Mouse (Mus musculus) hindbrain, embryonic 11.5 days (tissue): ENCODE measurements around the gene Bdnf. TPM values are rescaled to one million over a fixed set of nuclear protein-coding genes. Genes with fewer than 3 reads are reported as not detected.
A peak's percentile ranks its signal among the peaks of the same experiment; 100 is the strongest.

Experiments used
- ATAC-seq: fragments of 200-750 bp; cut with Nextera tagmentation; 2 replicates; pipeline ENCODE4 v1.8.0; 2017; ENCODE audit warnings: mild to moderate bottlenecking, moderate TSS enrichment, moderate library complexity; ENCODE audit not compliant: low FRiP score
- DNase-seq: peaks from one replicate; pipeline ENCODE4 v3.0.0-alpha.2; 2015; ENCODE audit warnings: low spot score
- H3K27ac ChIP-seq: fragments of 300-500 bp; sonication (generic); 2 replicates; pipeline ENCODE4 v1.5.1; 2014; ENCODE audit warnings: mild to moderate bottlenecking, low read depth, low read length
- H3K27me3 ChIP-seq: fragments of 300-500 bp; sonication (generic); 2 replicates; pipeline ENCODE4 v1.6.1; 2014; ENCODE audit warnings: mild to moderate bottlenecking, low read length, moderate library complexity, mixed read lengths; ENCODE audit not compliant: control insufficient read depth, insufficient read depth
- H3K36me3 ChIP-seq: fragments of 300-500 bp; sonication (generic); 2 replicates; pipeline ENCODE4 v1.6.1; 2014; ENCODE audit warnings: mild to moderate bottlenecking, low read length, moderate library complexity, mixed read lengths; ENCODE audit not compliant: control insufficient read depth, insufficient read depth
- H3K4me1 ChIP-seq: fragments of 300-500 bp; sonication (generic); replicated peaks from 2 replicates; pipeline ENCODE4 v1.6.1; 2014; ENCODE audit warnings: low read length, mixed read lengths; ENCODE audit not compliant: control insufficient read depth, insufficient read depth
- H3K4me2 ChIP-seq: fragments of 300-500 bp; sonication (generic); replicated peaks from 2 replicates; pipeline ENCODE4 v1.6.1; 2014; ENCODE audit warnings: mild to moderate bottlenecking, low read depth, low read length
- H3K4me3 ChIP-seq: fragments of 300-500 bp; sonication (generic); 2 replicates; pipeline ENCODE4 v1.5.1; 2014; ENCODE audit warnings: low read depth, low read length
- H3K9ac ChIP-seq: fragments of 300-500 bp; sonication (generic); 2 replicates; pipeline ENCODE4 v1.6.1; 2014; ENCODE audit warnings: low read depth, low read length
- H3K9me3 ChIP-seq: fragments of 300-500 bp; sonication (generic); 2 replicates; pipeline ENCODE4 v1.6.1; 2016; ENCODE audit warnings: low read length; ENCODE audit not compliant: control insufficient read depth
- WGBS: fragments of 180-500 bp; shearing (Covaris S2); extraction: QIAGEN DNeasy Blood & Tissue Kit; methylation state at CpG from one replicate; pipeline ENCODE4 v1.1.7; 2014; 5-methylcytosine and 5-hydroxymethylcytosine counted together
- polyA plus RNA-seq: library from polyadenylated mRNA; unstranded; fragments of >200 nt; fragmentation: Nextera tagmentation; extraction: Ambion mirVana; gene quantifications from 2 replicates; pipeline ENCODE4 v1.2.1, GENCODE M21; 2014

Gene Bdnf
- polyA plus RNA-seq, 1 experiment from 2014 or later = 3.0 TPM

DNA sequence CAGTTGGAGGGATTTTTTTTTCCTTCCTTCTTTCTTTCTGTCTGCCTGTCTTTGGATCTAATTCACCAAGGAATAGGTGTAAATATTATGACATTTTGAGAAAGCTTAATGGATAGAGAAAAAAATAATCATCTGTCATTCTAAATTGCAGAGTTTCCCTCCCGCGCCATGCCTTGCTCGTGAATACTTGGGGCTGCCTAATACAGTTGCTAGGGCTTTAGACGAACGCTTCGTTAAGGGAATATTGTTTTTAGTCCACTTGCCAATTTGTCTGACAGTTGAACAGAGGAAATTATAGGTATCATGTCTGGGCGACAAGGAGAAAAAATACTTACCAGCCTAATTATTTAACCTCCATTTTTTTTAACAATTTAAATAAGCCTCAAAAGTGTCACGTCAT is 4.0 kb downstream of the Bdnf start:
- Histone ChIP-seq H3K27me3 (peaks cover 35% of the 10 kb centered on the region), H3K27ac (peak overlapping the region; percentile 85; the same call in 1 of the 2 replicates)
- DNase-seq = no peak

DNA sequence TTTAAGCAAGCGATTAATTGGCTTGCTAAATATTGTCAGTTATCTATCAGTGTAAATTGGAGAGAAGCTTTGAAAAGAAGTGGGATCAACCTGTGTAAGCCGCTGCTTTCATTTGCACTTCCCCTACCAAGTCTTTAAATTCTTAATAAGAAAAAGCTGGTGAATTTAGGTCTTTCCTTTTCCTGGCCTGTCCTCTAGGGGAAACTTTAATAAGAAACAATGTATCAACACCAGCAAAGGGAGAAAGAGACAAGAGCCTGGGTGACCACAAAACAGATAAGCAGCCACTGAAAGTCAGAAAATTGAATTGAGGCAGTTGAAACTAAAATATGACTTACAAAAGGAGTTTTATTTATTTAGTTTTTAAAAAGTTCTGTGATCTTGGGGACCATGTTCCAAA is 4.9 kb downstream of the Bdnf start:
- WGBS = 74% methylated on average over 2 of the region's 2 CpGs
- no peaks in the 10 kb centered on the region for H3K9me3 ChIP-seq
- no peak overlapping the region for H3K4me3 ChIP-seq
- no peak overlapping the region for H3K4me2 ChIP-seq
- ATAC-seq = no peak
- peaks cover 26% of the 10 kb centered on the region for H3K27me3 ChIP-seq
- no peaks in the 10 kb centered on the region for H3K4me1 ChIP-seq
- no peaks in the 10 kb centered on the region for H3K36me3 ChIP-seq
- H3K9ac ChIP-seq = no peak overlapping the region
- no peak overlapping the region for H3K27ac ChIP-seq
- no peak for DNase-seq

More for the DNA sequence above, 4.0 kb downstream of the Bdnf start:
- no peak for ATAC-seq
- Histone ChIP-seq H3K4me1 (no peaks in the 10 kb centered on the region; the same call in 1 of the 2 replicates), H3K9ac (peak overlapping the region; percentile 73), H3K9me3 (no peaks in the 10 kb centered on the region), H3K36me3 (no peaks in the 10 kb centered on the region), H3K4me3 (peak overlapping the region; percentile 62), H3K4me2 (peak overlapping the region; percentile 91)
- 2% methylated on average over 8 of the region's 8 CpGs for WGBS

DNA sequence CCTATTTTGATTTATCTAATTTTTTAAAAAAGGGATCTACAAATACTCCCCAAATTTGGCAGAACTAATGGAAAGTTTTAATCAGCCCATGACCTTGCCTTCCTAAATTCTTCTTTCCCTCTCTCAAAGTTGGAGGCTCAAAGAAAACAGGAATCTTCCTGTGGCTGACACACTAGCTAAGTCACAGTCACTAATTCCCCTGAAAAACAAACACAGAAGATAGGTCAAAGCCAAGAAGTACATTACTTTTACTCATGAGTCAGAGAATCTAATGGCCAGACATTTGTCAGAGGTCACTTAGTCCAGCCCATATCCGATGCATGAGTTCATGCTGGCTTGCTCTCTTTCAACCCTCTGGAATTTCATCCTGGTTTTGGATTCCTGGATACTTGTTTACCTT is 6.6 kb downstream of the Bdnf start:
- no peak overlapping the region for H3K27ac ChIP-seq
- 81% methylated on average over 1 of the region's 1 CpGs for WGBS
- H3K9ac ChIP-seq = no peak overlapping the region

DNA sequence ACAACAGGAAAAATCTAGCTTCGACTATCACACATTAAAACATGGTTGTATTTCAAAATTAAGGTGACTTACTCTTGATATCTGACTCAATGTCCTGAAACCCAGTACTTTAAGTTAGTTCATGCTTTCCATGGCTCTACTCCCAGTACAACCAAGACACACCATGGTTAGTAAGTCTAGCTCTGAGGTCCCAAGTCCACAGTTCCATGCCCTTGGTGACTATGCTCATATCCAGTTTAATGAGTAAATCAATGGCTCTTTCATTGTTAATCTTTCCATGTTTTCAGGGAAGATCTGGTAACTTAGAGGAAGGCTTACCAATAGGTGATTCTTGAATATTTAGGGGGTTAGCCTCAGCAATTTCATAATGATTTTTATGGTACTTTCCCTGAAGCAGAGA is 14.2 kb downstream of the Bdnf start:
- H3K4me1 ChIP-seq = no peaks in the 10 kb centered on the region
- no peak for ATAC-seq
- 76% methylated on average over 1 of the region's 1 CpGs for whole genome bisulfite sequencing
- H3K4me3 ChIP-seq = no peak overlapping the region
- no peak overlapping the region for H3K27ac ChIP-seq
- H3K9ac ChIP-seq = no peak overlapping the region
- no peaks in the 10 kb centered on the region for H3K36me3 ChIP-seq
- no peak for DNase-seq
- no peaks in the 10 kb centered on the region for H3K9me3 ChIP-seq
- H3K4me2 ChIP-seq = no peak overlapping the region
- no peaks in the 10 kb centered on the region for H3K27me3 ChIP-seq

More for the DNA sequence above, 6.6 kb downstream of the Bdnf start:
- peaks cover 10% of the 10 kb centered on the region for H3K27me3 ChIP-seq
- H3K4me2 ChIP-seq = no peak overlapping the region
- no peaks in the 10 kb centered on the region for H3K4me1 ChIP-seq
- DNase-seq (no peak), ATAC-seq (no peak)
- no peaks in the 10 kb centered on the region for H3K9me3 ChIP-seq
- H3K36me3 ChIP-seq = no peaks in the 10 kb centered on the region
- H3K4me3 ChIP-seq = no peak overlapping the region

DNA sequence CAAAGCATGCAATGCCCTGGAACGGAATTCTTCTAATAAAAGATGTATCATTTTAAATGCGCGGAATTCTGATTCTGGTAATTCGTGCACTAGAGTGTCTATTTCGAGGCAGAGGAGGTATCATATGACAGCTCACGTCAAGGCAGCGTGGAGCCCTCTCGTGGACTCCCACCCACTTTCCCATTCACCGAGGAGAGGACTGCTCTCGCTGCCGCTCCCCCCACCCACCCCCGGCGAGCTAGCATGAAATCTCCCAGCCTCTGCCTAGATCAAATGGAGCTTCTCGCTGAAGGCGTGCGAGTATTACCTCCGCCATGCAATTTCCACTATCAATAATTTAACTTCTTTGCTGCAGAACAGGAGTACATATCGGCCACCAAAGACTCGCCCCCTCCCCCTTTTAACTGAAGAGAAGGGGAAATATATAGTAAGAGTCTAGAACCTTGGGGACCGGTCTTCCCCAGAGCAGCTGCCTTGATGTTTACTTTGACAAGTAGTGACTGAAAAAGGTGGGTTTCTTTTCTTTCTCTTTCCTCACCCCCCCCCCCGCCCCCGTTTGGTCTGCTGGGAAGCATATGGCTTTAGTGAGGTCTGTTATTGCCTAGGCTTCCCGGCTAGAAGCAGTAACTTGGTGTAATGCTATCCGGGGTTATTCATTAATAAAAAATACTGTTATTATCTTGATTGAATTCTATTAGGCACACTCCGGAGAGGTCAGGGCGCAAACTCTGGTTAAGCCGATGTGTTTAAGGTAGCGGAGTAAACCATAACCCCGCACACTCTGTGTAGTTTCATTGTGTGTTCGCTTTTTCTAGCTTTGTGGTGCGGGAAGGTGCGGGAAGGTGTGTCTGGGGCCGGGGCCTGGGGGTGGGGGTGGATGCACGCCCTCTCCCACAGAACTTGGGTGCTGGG is 18.0 kb downstream of the Bdnf start:
- DNase-seq (peak; percentile 39), ATAC-seq (peak; percentile 17; the same call in 1 of the 2 replicates)
- Histone ChIP-seq H3K4me1 (0 out of 2 replicates have a peak, but pooled peaks cover 4% of the 10 kb centered on the region), H3K4me2 (peak overlapping the region; percentile 69), H3K27me3 (no peaks in the 10 kb centered on the region; the same call in 1 of the 2 replicates), H3K9ac (0 out of 2 replicates have a peak overlapping the region, but pooled peaks have one; percentile 46), H3K9me3 (no peaks in the 10 kb centered on the region), H3K27ac (no peak overlapping the region), H3K4me3 (peak overlapping the region; percentile 39), H3K36me3 (no peaks in the 10 kb centered on the region)
- WGBS = 4% methylated on average over 34 of the region's 34 CpGs

DNA sequence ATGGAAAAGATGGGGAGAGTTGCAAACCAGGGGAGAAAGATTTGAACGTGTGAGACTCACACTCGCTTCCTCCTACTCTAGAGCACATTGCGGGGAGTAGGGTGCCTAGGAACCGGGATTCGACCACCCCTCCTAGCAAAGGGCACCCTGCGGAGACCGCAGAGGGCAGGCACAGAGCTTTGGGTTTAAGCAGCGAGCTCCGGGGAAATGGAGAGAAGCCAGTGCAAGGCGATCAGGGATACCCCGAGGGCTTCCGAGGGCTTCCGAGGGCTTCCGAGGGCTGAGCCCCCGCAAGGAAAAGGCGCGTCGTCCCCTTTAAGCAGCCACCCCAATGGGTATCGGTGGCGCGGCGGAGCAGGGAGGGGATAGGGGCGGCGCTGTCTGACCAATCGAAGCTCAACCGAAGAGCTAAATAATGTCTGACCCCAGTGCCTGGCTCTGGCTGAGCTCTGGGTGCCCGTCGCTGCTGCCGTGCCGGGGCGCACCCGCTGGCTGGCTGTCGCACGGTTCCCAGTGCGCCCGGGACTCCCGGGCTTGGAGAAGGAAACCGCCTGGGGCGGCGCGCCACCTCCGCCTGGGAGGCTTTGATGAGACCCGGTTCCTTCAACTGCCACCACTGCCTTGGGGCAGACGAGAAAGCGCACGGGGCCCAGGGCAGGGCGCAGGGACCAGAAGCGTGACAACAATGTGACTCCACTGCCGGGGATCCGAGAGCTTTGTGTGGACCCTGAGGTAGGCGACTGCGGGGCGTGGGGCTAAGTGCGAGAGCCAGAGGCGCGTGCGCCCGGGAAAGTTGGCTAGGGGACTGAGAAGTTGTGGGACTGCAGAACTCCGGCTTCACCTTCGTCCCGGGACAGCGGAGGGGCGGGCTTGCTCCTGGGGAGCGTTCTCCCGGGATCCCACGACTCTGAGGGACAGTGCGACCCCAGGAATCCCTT is 18.9 kb downstream of the Bdnf start:
- Histone ChIP-seq H3K27me3 (no peaks in the 10 kb centered on the region; the same call in 1 of the 2 replicates), H3K9me3 (no peaks in the 10 kb centered on the region), H3K4me1 (0 out of 2 replicates have a peak, but pooled peaks cover 4% of the 10 kb centered on the region), H3K27ac (no peak overlapping the region), H3K4me2 (peak overlapping the region; percentile 69), H3K36me3 (no peaks in the 10 kb centered on the region), H3K4me3 (peak overlapping the region; percentile 39), H3K9ac (peak overlapping the region; percentile 46; the same call in 1 of the 2 replicates)
- DNase-seq (peak; percentile 76), ATAC-seq (peak; percentile 78)
- under 1% methylated on average over 67 of the region's 67 CpGs for WGBS

DNA sequence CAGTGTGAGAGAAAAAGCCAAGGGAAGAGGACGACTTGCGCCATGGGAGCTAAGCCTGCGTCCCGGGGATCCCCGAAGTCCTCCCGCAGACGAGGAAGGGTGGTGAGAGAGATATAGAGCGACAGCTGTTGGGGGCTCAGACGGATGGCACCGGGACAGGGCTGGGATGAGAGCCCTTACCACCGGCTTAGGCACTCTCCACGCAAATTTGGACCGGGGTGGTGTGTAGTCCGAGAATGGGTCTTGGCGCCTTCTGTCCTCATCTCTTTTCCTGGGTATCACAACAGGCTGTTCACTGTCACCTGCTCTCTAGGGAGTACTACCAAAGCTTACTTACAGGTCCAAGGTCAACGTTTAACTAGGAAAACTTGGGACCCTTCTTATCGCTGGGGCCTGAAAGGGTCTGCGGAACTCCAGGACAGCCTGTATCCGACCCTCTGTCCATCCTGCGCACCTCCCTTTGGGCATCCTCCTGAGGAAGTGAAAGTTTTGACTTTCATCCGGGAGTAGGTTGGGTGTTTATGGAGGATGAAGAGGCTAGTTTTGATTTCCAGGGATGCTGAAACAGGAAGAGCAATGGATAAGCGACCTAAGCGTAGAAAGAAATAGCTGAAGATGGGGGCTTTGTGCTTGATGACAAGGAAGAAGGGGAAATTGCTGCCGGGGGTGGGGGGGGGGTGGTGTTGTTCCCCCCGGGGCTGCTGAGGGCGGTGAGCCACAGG is 19.8 kb downstream of the Bdnf start:
- peak overlapping the region; percentile 69 for H3K4me2 ChIP-seq
- WGBS = 0% methylated on average over 26 of the region's 26 CpGs
- H3K9me3 ChIP-seq = no peaks in the 10 kb centered on the region
- ATAC-seq = peak; percentile 54
- peak overlapping the region; percentile 39 for H3K4me3 ChIP-seq
- DNase-seq = peak; percentile 58
- no peaks in the 10 kb centered on the region; the same call in 1 of the 2 replicates for H3K27me3 ChIP-seq
- H3K4me1 ChIP-seq = 0 out of 2 replicates have a peak, but pooled peaks cover 4% of the 10 kb centered on the region
- no peaks in the 10 kb centered on the region for H3K36me3 ChIP-seq
- peak overlapping the region; percentile 46 for H3K9ac ChIP-seq
- no peak overlapping the region for H3K27ac ChIP-seq

DNA sequence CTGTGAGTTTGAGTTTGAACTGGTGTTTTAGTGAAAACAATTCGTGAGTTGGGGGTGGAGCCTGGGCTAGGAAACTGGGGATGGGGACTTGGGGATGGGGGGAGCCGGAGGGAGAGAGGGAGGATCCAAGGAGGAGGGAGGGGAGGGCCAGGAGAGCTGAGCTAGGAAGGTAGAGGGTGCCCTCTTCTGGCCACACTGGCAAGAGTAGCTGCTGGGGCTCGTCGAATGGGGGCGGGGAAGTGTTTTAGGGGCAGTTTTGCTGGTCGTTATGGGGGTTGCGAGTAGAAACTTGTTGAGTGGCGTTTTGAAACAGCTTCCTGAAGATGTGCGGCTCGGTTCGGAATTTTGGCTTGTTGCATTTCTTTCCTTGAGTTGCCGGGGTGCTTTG is 20.3 kb downstream of the Bdnf start:
- 0% methylated on average over 12 of the region's 12 CpGs for WGBS
- no peaks in the 10 kb centered on the region; the same call in 1 of the 2 replicates for H3K27me3 ChIP-seq
- 0 out of 2 replicates have a peak, but pooled peaks cover 4% of the 10 kb centered on the region for H3K4me1 ChIP-seq
- DNase-seq (peak; percentile 90), ATAC-seq (peak; percentile 72)
- H3K9ac ChIP-seq = no peak overlapping the region
- H3K27ac ChIP-seq = no peak overlapping the region
- no peaks in the 10 kb centered on the region for H3K36me3 ChIP-seq
- peak overlapping the region; percentile 69 for H3K4me2 ChIP-seq
- H3K9me3 ChIP-seq = no peaks in the 10 kb centered on the region
- H3K4me3 ChIP-seq = peak overlapping the region; percentile 39
